Mouse (Mus musculus): ENCODE measurements around the gene Aifm2.

Gene Aifm2

DNA sequence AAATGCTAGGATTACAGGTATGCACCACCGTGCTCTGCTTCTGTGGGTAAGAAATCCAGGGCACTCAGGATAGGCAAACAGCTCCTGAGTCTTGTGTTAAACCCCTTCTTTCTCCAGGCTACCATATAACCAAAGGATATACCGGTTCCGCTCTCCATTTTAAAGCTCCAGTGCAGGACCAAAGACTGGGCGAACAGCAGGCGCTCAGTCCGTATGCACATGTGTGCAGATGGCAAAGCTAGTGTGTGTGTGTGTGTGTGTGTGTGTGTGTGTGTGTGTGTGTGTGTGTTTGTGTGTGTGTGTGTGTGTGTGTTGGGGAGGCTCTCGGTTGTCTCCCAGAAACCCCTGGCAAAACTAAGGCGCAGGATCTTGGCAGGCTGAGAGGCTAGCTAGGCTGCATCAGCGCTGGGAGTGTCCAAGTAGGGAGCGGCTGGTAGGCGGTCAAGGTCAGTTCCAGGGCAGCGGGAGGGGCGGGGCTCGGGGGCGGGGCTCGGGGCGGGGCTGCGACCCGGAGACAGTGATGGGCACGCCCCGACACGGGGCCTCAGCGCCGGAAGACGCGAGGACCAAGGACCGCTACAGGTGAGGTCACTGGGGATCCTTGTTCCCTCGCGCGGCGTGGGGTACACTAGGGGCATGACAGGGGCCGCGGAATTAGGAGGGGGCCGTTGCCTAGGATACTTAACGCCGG, at the start of gene Aifm2:
Gene Aifm2, plus strand, starts transcription at position 493 of the 691 bp plus-strand sequence.
- peak; percentile 72 to 79 for DNase-seq (ENCODE audit: low spot score in 2 of 2)

DNA sequence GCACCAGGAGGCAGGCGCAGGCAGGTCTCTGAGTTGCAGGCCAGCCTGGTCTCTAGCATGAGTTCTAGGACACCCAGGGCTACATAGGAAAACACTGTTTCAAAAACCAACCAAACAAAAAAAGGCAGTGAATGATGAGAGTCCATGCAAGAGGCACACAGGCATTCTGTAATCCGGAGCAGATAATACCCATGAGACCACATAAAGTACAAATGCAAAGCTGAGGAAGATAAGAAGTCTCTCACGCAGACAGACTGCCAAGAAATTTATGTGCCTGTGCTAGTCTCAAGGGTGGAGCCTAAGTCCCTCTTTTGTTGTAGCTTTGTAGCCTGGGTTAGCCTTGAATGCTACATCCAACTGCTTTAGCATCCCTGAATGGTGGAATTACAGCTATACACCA, 49.4 kb upstream of the Aifm2 start:
- DNase-seq (ENCODE audit: low spot score in 2 of 2): no peak

DNA sequence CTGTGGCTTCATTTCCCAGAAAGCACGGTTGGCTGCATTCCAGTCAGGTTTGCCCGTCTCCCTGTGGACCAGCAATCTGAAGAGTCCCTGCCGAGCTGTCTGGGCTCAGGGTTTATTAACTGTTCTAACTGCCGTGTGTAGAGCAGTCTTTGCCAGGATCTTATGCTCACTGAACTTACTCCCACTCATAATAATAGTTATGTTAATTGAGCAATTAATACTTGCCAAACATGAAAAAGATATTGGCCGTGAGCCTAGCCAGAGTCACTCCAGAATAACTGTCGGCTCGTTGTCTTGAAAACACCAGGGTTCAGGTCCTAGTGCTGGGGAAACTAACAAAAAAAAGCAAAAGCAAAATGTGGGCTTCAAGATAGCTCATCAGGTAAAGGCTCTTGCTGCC, 45.8 kb upstream of the Aifm2 start:
- DNase-seq (ENCODE audit: low spot score in 2 of 2): no peak

DNA sequence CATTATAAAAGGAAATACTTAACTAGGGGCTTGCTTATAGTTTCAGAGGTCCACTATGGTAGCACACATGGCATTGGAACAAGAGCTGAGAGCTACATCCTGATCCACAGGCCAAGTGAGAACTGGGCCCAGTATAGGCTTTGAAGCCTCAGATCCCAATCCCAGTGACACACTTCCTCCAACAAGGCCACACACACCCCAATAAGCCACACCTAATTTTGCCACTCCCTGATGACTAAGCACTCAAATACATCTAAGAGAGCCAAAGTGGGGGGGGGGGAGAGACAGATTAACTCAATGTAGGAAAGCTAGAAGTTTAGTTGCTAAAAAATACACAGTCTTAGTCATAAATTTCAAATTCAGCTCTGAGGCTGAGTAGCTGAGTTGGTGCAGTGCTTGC, 45.2 kb upstream of the Aifm2 start:
- no peak for DNase-seq (ENCODE audit: low spot score in 2 of 2)

DNA sequence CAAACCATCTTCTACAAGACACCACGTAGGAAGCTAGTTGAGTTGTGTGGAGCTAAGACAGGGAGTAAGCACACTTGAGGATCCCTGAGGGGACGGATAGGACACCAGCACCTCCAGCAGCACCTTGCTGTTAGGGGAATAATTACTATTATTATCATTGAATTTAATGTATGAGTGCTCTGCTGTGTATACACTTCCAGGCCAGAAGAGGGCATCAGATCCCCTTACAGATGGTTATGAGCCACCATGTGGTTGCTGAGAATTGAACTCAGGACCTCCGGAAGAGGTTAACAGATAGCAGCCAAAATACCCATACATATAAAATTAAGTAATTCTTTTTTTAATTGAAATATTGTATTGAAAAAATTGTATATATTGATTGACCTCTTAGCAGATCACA, 44.3 kb upstream of the Aifm2 start:
- DNase-seq (ENCODE audit: low spot score in 2 of 2): no peak

DNA sequence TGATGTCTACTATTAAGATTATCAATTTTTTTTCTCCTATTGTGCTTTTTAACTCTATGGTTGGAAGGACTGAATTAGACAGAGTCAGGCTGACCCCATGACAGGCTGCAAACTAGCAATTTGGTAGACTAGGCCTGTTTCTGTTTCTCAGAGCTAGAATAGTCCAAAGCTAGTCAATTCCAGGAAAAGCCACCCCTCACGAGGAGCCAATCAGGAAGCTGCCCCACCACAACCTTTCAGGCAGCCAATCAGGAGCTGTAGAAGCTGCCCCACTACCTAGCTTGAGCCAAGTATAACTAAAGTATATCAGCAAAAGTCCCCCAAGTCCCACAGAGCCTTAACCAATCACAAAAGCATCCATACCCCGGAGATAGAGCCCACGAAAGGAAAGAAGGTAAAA, 39.1 kb upstream of the Aifm2 start:
- no peak for DNase-seq (ENCODE audit: low spot score in 2 of 2)

DNA sequence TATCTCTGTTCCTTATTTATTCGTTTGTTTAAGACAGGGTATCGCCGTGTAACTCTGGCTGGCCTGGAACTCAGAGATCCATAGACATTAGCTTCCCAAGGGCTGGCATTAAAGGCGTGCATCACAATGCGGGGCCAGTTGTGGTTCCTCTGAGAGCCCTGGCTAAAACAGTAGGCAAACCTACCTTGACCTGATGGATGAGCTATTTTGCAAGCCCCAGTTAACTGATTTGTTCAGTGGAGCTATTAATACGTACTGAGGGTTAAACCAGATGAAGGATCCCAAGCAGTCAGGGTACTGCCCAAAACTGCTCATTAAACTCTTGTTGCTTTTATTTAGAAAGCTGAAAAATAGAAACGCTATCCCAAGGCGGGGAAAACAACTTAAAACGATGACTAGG, 35.5 kb upstream of the Aifm2 start:
- DNase-seq (ENCODE audit: low spot score in 2 of 2): no peak

DNA sequence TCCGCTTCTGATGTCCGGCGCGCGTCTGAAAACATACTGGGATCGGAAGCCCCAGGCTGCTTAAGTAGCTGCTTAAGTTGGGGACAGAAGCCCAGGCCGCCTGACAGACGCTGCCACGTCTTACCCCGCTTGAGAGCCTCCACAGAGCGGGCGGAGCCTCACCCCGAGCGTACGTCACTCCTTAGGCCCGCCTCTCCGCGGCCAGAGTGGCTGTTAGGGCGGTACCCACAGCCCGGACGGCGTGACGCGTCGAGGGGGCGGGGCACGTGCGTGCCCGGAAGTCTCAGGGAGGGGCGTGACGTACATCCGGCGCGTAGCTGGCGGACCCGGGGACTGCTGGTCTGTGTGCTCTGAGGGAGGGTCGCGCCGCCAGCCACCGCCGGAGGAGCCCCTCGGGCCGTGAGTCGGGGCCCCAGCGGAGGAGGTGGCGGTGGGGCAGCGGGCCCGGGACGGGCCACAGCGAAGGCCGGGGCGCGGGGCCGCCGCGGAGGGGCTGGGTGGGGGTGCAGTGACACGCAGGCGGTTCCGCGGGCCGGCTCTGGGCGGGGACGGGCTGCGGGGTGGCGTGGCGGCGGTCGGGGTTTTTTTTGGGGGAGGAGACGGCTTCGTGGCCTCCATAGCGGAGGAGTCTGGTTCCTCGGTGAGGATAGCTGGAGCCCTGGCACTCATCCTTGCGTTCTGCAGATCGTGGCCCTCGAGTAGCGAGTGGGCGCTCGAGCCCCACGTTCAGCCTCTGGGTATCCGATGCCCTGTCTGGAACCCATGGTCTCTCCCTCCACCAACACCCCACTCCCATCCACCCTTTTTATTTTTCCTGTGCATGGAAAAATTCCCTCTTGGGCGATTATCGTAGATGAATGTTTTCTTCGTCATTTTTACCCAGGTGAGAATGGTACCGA, 34.8 kb upstream of the Aifm2 start, which contains the start of gene Sar1a:
Gene Sar1a, plus strand, starts transcription at position 285 of the 899 bp plus-strand sequence.
- DNase-seq (ENCODE audit: low spot score in 2 of 2): peak; percentile 98

DNA sequence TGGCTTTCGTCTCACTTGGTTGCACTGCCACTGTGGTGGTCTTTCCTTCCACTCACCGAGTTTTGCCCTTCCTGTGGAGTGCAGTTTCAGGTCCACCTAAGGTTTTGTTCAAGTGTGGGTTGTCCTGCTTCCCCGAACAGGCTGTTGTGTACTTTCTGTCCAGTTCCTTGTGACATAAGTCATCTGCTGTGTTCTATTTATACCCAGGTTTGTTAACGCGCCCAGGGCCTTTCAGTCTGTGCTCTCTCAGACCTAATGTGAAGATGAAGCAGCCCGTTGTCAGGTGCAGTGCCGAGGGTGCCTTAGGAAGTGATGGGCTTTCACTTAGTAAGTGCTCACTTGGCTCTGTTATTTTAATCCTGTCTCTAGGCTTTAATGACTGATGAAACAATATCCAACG, 25.7 kb upstream of the Aifm2 start:
- peak in 1 of 2 experiments; percentile 44 for DNase-seq (ENCODE audit: low spot score in 2 of 2)

GRCm38 (mm10) chr10:61693563-61693962, 21.5 kb upstream of the Aifm2 start:
- DNase-seq (ENCODE audit: low spot score in 2 of 2): no peak

DNA sequence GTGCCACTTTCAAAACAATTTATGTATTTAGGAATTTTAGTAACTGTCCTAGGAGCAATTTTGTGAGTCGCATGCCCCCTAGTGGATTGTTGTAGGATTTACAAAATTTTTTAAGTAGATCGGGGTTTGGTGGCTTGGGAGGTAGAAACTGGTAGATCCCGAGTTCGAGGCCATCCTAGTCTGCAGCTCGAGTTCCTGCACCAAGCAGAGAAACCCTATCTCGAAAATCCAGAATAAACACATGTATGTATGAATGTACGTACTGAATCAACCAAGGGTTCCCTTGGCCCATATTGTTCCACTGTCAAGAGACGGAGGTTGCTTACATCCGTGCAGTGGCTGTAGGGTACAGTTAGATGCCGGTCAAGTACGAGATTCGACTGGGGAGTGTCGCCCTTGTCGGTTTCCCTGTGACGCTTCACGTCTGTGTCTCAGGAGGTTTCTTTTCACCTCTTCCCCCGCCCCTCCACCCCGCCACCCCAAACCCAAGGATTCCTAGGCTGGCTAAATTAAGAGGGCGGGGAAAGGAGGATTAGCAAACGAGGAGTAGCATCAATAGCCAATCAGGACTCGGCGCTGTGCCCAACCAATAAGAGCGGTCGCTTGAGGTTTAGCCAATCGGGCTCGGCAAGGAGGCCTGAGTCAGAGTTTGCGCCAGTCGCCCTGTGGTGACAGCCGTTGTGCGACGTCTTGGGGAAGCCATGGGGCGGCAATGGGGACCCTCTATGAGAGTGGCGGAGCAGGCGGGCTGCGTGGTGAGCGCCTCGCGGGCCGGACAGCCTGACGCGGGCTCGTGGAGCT, 20.0 kb upstream of the Aifm2 start, which contains the start of gene Tysnd1:
Gene Tysnd1, plus strand, starts transcription at position 645 of the 801 bp plus-strand sequence.
- DNase-seq (ENCODE audit: low spot score in 2 of 2): peak; percentile 97

- DNase-seq (ENCODE audit: low spot score in 2 of 2): no peak
Measured at GRCm38 (mm10) chr10:61695703-61696559, 19.1 kb upstream of the Aifm2 start.

DNA sequence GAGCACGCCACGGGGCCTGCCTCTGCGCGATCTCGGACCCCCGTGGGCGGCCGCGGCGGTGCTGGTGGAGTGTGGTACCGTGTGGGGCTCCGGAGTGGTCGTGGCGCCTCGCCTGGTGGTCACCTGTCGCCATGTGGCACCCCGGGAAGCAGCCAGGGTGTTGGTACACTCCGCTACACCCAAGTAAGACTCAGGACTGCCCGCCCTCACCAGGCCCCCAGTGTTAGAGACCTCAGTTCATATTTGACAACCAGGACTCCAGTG, 18.6 kb upstream of the Aifm2 start:
- no peak for DNase-seq (ENCODE audit: low spot score in 2 of 2)

GRCm38 (mm10) chr10:61697028-61697427, 18.0 kb upstream of the Aifm2 start:
- no peak for DNase-seq (ENCODE audit: low spot score in 2 of 2)

DNA sequence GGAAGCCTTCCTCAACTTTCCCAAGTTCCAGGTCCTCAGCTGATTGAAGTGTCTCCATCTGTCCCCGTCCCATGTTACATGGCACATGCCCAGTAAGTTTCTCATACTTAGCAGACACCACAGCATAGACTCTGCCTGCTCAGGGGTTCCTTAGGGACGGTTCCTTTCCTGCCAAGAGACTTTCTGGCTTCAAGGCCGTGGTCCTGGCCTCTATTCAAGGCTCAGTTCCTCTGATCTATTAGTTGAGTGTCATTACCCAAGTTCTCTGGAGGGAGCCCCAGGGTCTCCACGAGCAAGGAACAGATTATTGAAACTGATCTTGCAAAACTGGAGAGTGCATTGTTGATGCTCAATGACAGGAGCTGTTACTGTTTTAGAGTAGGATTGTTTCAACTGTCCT, 10.4 kb upstream of the Aifm2 start:
- no peak for DNase-seq (ENCODE audit: low spot score in 2 of 2)

DNA sequence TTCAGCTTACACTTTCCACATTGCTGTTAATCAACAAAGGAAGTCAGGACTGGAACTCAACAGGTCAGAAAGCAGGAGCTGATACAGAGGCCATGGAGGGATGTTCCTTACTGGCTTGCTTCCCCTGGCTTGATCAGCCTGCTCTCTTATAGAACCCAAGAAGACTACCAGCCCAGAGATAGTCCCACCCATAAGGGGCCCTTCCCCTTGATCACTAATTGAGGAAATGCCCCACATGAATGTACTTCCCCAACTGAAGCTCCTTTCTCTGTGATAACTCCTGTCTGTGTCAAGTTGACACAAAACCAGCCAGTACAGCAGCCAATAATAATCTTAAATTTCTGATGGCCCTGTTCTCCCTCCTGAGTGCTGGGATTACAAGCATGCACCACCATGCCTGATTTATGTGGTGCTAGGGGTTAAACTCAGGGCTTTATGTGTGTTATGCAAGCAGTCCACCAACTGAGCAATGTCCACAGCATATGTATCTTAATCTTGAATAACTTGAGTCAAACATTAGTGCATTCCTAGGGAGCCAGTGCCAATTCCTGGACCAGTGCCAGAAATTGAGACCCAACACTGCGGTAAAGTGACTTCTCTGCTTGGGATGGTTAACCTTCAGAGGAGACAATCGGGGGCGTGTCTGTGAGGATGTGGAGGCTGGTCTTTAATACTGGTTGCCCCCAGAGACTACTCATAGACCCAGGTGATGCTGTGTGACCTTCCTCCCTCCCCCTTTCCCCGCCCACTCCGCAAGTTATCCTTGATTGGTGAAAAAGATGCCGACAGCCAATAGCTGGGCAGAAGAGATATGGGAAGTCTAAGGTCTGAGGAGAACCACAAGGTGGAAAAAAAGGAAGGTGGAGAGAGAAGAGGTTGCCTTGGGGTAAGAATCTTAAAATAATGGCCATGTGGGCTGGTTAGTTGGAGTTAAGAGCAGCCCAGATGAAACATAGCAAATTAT, 8.4 kb upstream of the Aifm2 start:
- DNase-seq (ENCODE audit: low spot score in 2 of 2): no peak

DNA sequence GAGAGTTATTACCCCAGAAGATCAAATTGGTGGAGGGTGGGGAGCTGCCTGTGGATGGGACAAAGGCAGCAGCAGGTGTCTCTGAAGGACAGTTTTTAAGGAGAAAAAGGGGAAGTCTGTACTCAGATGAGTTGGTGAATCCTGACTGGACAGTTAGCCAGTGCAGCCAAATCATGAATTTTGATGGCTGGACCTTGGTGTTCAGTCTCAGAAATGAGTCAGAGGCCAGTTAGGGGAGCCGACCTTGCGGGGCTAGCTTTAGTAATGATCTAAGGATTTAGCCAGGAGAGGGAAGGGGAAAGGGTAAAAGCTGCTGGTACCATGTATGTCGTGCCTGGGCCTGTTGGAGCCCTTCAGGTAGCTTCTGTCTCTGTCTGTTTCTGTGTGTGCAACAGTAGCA, 1.5 kb upstream of the Aifm2 start:
- no peak for DNase-seq (ENCODE audit: low spot score in 2 of 2)

DNA sequence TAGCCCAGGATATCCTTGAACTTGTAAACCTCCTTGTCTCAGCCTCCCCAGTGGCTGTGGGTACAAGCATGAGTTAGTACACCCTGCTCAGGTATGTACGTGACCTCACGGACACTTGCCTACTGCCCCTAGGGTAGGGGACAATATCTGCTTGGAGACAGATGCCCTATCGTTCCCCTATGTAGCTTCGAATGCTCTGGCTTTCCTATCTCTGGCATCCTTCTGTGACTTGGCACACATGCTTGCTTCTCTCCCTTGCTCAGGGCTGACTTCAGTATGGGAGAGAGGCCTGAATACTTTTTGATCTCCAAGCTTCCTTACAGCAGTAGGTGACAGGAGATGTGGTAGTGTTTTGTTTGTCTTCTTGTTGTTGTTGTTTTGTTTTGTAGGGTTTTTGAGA, 917 bp upstream of the Aifm2 start:
- no peak for DNase-seq (ENCODE audit: low spot score in 2 of 2)

GRCm38 (mm10) chr10:61715462-61715837, 387 bp downstream of the Aifm2 start:
- DNase-seq (ENCODE audit: low spot score in 2 of 2): no peak

Data from heart, adult 9 months (tissue).